ENCODE assay signal across 1 mouse cellular context in the genomic region with DNA sequence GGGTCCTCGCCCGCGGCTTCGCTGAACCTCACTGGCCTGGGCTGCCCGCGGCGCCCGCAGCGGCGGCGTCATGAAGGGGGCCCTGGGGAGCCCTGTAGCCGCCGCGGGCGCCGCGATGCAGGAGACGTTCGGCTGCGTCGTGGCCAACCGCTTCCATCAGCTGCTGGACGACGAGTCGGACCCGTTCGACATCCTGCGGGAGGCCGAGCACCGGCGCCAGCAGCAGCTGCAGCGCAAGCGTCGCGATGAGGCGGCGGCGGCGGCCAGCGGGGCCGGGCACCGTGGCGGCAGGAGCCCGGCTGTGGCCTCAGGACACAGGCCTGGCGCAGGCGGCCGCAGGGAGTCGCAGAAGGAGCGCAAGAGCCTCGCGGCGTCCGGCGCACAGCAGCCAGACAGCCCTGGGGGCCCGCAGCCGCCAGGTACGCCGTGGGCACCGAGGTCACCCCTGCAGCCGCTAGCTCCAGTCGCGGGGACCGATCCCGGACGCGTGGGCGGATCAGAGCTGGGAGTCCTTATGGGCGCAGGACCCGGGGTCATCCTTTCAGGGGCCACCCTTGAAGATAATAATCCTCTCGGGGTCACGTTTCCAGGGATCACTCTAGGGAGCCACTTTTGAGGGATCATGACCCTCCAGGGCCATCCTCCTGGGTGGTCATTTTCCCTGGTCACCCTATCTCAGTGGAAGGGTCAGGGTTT.
A peak's percentile ranks its signal among the peaks of the same experiment; 100 is the strongest.
TF ChIP-seq lines count a peak whose summit lies in the region.

No protein-coding gene starts in this region.

TF ChIP-seq in CH12.LX, 34 proteins besides CTCF, POLR2A, EP300 and RAD21:
- TF ChIP-seq SIN3A (IDR thresholded peaks at IDR 0.05; ENCODE audit: low read length) = 0 out of 2 replicates have a peak, but pooled peaks have one; percentile 17
- 0 out of 2 replicates have a peak, but pooled peaks have one; percentile 22 for TF ChIP-seq RCOR1 (conservative IDR thresholded peaks at IDR 0.05; ENCODE audit: low read depth, low read length)
- TF ChIP-seq UBTF (IDR thresholded peaks at IDR 0.05; ENCODE audit: low read depth, low read length) = peak; percentile 82
- no peak for TF ChIP-seq ELF1 (IDR thresholded peaks at IDR 0.05; ENCODE audit: low read depth, low read length)
- no peak for TF ChIP-seq JUN (IDR thresholded peaks at IDR 0.05; ENCODE audit: insufficient read depth, low read depth, low read length)
- TF ChIP-seq MAX (IDR thresholded peaks at IDR 0.05; ENCODE audit: low read length) = peak; percentile 65
- no peak for TF ChIP-seq HCFC1 (IDR thresholded peaks at IDR 0.05; ENCODE audit: low read depth, low read length)
- 0 out of 2 replicates have a peak, but pooled peaks have one; percentile 6 for TF ChIP-seq BHLHE40 (IDR thresholded peaks at IDR 0.05; ENCODE audit: low read depth, low read length)
- peak; percentile 46 for TF ChIP-seq MXI1 (IDR thresholded peaks at IDR 0.05; ENCODE audit: low read depth, low read length)
- TF ChIP-seq TCF12 (IDR thresholded peaks at IDR 0.05; ENCODE audit: low read depth, low read length) = no peak
